Mouse (Mus musculus) splenic B cell, adult 2 months (primary cell): Measurements from ENCODE around the gene Ttc25.

Experiments used
- DNase-seq: peaks from one replicate; pipeline ENCODE4 v3.0.0-alpha.2; 2011; ENCODE audit warnings: low read depth, low spot score
- H3K27me3 ChIP-seq: 2 replicates; pipeline ENCODE4 v1.6.1; 2012; ENCODE audit warnings: mild to moderate bottlenecking, low read length, moderate library complexity, mixed read lengths; ENCODE audit not compliant: control insufficient read depth, poor library complexity, insufficient read depth, severe bottlenecking
- H3K36me3 ChIP-seq: 2 replicates; pipeline ENCODE4 v1.6.1; 2012; ENCODE audit warnings: mild to moderate bottlenecking, low read length, moderate library complexity, mixed read lengths; ENCODE audit not compliant: control insufficient read depth, poor library complexity, insufficient read depth, severe bottlenecking

Gene Ttc25

GRCm38 (mm10) chr11:100544832-100545745, at the start of gene Ttc25:
Gene Ttc25, plus strand, starts transcription at chr11:100545607.
- Histone ChIP-seq H3K36me3 (no peaks in the 10 kb centered on the region), H3K27me3 (no peaks in the 10 kb centered on the region)
- DNase-seq = peak; percentile 92

GRCm38 (mm10) chr11:100500241-100500640, 45.2 kb upstream of the Ttc25 start:
- DNase-seq = no peak
- Histone ChIP-seq H3K36me3 (peaks cover 16% of the 10 kb centered on the region), H3K27me3 (no peaks in the 10 kb centered on the region)

- no peak for DNase-seq
- Histone ChIP-seq H3K27me3 (no peaks in the 10 kb centered on the region), H3K36me3 (peaks cover 15% of the 10 kb centered on the region)
Measured at GRCm38 (mm10) chr11:100500651-100501050, 44.8 kb upstream of the Ttc25 start.

GRCm38 (mm10) chr11:100501321-100501720, 44.1 kb upstream of the Ttc25 start:
- no peak for DNase-seq
- peaks cover 18% of the 10 kb centered on the region for H3K36me3 ChIP-seq
- H3K27me3 ChIP-seq = no peaks in the 10 kb centered on the region

- peaks cover 15% of the 10 kb centered on the region for H3K36me3 ChIP-seq
- no peak for DNase-seq
- no peaks in the 10 kb centered on the region for H3K27me3 ChIP-seq
Measured at GRCm38 (mm10) chr11:100504990-100505660, 40.3 kb upstream of the Ttc25 start.

- Histone ChIP-seq H3K27me3 (no peaks in the 10 kb centered on the region), H3K36me3 (peaks cover 15% of the 10 kb centered on the region)
- no peak for DNase-seq
Measured at GRCm38 (mm10) chr11:100505997-100506396, 39.4 kb upstream of the Ttc25 start.

GRCm38 (mm10) chr11:100510556-100510955, 34.9 kb upstream of the Ttc25 start:
- peaks cover 15% of the 10 kb centered on the region for H3K36me3 ChIP-seq
- DNase-seq = no peak
- H3K27me3 ChIP-seq = no peaks in the 10 kb centered on the region

- peak; percentile 26 for DNase-seq
- no peaks in the 10 kb centered on the region for H3K27me3 ChIP-seq
- peaks cover 11% of the 10 kb centered on the region for H3K36me3 ChIP-seq
Measured at GRCm38 (mm10) chr11:100512384-100512783, 33.0 kb upstream of the Ttc25 start.

- DNase-seq = no peak
- H3K27me3 ChIP-seq = no peaks in the 10 kb centered on the region
- peaks cover 13% of the 10 kb centered on the region for H3K36me3 ChIP-seq
Measured at GRCm38 (mm10) chr11:100513716-100514115, 31.7 kb upstream of the Ttc25 start.

- no peak for DNase-seq
- Histone ChIP-seq H3K27me3 (no peaks in the 10 kb centered on the region), H3K36me3 (peaks cover 13% of the 10 kb centered on the region)
Measured at GRCm38 (mm10) chr11:100515061-100515460, 30.3 kb upstream of the Ttc25 start.

- Histone ChIP-seq H3K27me3 (no peaks in the 10 kb centered on the region), H3K36me3 (peaks cover 13% of the 10 kb centered on the region)
- no peak for DNase-seq
Measured at GRCm38 (mm10) chr11:100515789-100516188, 29.6 kb upstream of the Ttc25 start.

GRCm38 (mm10) chr11:100516291-100516690, 29.1 kb upstream of the Ttc25 start:
- DNase-seq = no peak
- H3K27me3 ChIP-seq = no peaks in the 10 kb centered on the region
- H3K36me3 ChIP-seq = peaks cover 12% of the 10 kb centered on the region

- peaks cover 12% of the 10 kb centered on the region for H3K36me3 ChIP-seq
- H3K27me3 ChIP-seq = no peaks in the 10 kb centered on the region
Measured at GRCm38 (mm10) chr11:100518188-100518591, 27.2 kb upstream of the Ttc25 start.

GRCm38 (mm10) chr11:100519188-100519587, 26.2 kb upstream of the Ttc25 start:
- peaks cover 9% of the 10 kb centered on the region for H3K36me3 ChIP-seq
- DNase-seq = no peak
- no peaks in the 10 kb centered on the region for H3K27me3 ChIP-seq

More at GRCm38 (mm10) chr11:100518188-100518591, 27.2 kb upstream of the Ttc25 start:
- no peak for DNase-seq

- Histone ChIP-seq H3K36me3 (peaks cover 4% of the 10 kb centered on the region), H3K27me3 (no peaks in the 10 kb centered on the region)
- DNase-seq = no peak
Measured at GRCm38 (mm10) chr11:100520838-100521237, 24.6 kb upstream of the Ttc25 start.
